Mouse (Mus musculus): Measurements from ENCODE around the gene Sfxn4. TPM values are rescaled to one million over a fixed set of nuclear protein-coding genes. Genes with fewer than 3 reads are reported as not detected.
"Not testable (repeated sequence)": the region's sequence is repeated elsewhere in the genome, so short reads cannot be mapped to it uniquely, and the experiment has no call there.

Gene Sfxn4
- total and polyA plus RNA-seq, 2 experiments: 0.11 to 0.55 TPM

DNA sequence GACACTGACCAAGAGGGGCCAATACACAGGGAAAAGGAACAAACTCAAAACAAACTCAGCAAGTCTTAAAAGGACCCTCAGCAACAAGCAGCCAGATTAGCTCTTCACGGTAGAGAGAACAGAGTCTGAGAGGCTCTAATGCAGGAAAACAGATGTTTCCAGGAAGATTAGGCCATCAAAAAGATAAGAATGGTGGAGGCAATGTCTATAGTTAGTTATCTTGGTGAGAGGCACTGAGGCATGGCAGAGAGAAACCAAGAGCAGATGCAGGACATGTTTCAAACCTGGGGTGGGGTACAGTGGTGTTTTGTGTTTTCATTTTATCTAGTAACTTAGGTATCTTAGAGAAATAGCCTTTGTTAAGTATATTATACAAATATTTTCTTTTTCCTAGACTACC, 11.0 kb upstream of the Sfxn4 start:
- H3K4me3 ChIP-seq (ENCODE audit: insufficient read depth, low read depth, low read length): no peak overlapping the region
- no peak for DNase-seq (ENCODE audit: extremely low read depth, low read depth, low spot score)
- TF ChIP-seq CTCF (IDR thresholded peaks at IDR 0.05; ENCODE audit: low read depth, low read length): no peak
- no peak for TF ChIP-seq POLR2A (IDR thresholded peaks at IDR 0.05; ENCODE audit: extremely low read depth, insufficient read depth, low read length)
- no peaks in the 10 kb centered on the region; the same call in 1 of the 2 replicates for H3K79me2 ChIP-seq (ENCODE audit: control insufficient read depth, insufficient read depth, low read length)
- H3K36me3 ChIP-seq (ENCODE audit: control insufficient read depth, insufficient read depth, low read length): peaks cover 41% of the 10 kb centered on the region
- WGBS: 52% methylated on average over 1 of the region's 1 CpGs
- H3K4me1 ChIP-seq (ENCODE audit: control insufficient read depth, insufficient read depth, low read length): peaks cover 7% of the 10 kb centered on the region
- H3K27me3 ChIP-seq (ENCODE audit: control insufficient read depth, insufficient read depth, low read length): no peaks in the 10 kb centered on the region
- no peak overlapping the region for H3K9ac ChIP-seq (ENCODE audit: low read depth, low read length)
- no peak overlapping the region for H3K27ac ChIP-seq (replicated peaks; ENCODE audit: insufficient read depth, low read depth, low read length)

DNA sequence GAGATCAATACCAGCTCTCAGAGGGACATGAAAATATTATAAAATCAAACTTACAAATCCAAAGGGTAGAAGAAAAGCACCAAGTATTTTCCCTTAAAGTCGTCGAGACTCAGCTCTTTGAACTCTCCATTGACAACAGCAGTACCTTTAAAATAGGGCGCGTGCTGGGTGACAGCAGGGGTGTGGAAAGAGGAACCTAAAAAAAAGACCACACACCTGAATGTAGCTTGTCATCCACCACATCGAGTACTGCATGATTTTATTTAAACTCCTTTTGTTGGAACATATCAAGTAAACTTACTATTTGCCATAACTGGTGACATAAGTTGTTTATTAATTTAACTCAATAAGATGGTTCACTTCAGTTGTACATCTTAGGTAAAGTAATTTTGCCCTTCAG, 10.1 kb upstream of the Sfxn4 start:
- H3K9ac ChIP-seq (ENCODE audit: low read depth, low read length): no peak overlapping the region
- no peak overlapping the region for H3K27ac ChIP-seq (replicated peaks; ENCODE audit: insufficient read depth, low read depth, low read length)
- no peaks in the 10 kb centered on the region for H3K27me3 ChIP-seq (ENCODE audit: control insufficient read depth, insufficient read depth, low read length)
- WGBS: 87% methylated on average over 5 of the region's 5 CpGs
- no peak overlapping the region for H3K4me3 ChIP-seq (ENCODE audit: insufficient read depth, low read depth, low read length)
- TF ChIP-seq POLR2A (IDR thresholded peaks at IDR 0.05; ENCODE audit: extremely low read depth, insufficient read depth, low read length) (no peak), CTCF (IDR thresholded peaks at IDR 0.05; ENCODE audit: low read depth, low read length) (no peak)
- no peaks in the 10 kb centered on the region; the same call in 1 of the 2 replicates for H3K79me2 ChIP-seq (ENCODE audit: control insufficient read depth, insufficient read depth, low read length)
- H3K4me1 ChIP-seq (ENCODE audit: control insufficient read depth, insufficient read depth, low read length): peaks cover 7% of the 10 kb centered on the region
- no peak for DNase-seq (ENCODE audit: extremely low read depth, low read depth, low spot score)
- H3K36me3 ChIP-seq (ENCODE audit: control insufficient read depth, insufficient read depth, low read length): peaks cover 45% of the 10 kb centered on the region

DNA sequence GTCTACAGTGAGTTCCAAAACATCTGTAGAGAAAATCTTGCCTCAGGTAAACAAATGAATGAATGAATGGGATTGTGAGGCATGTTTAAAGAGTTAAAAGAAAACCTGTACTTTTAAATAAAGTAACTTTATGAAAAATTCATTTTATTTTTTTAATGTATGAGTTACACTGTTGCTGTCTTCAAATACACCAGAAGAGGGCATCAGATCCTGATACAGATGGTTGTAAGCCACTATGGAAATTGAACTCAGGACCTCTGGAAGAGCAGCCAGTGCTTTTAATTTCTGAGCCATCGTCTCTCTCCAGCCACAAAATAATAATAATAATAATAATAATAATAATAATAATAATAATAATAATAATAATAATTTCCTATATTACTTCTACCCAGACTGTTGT, 9.2 kb upstream of the Sfxn4 start:
- no peak overlapping the region for H3K27ac ChIP-seq (replicated peaks; ENCODE audit: insufficient read depth, low read depth, low read length)
- TF ChIP-seq CTCF (IDR thresholded peaks at IDR 0.05; ENCODE audit: low read depth, low read length) (no peak), POLR2A (IDR thresholded peaks at IDR 0.05; ENCODE audit: extremely low read depth, insufficient read depth, low read length) (no peak)
- no peak overlapping the region for H3K9ac ChIP-seq (ENCODE audit: low read depth, low read length)
- 74% methylated on average over 1 of the region's 1 CpGs for WGBS
- peaks cover 7% of the 10 kb centered on the region for H3K4me1 ChIP-seq (ENCODE audit: control insufficient read depth, insufficient read depth, low read length)
- no peak overlapping the region for H3K4me3 ChIP-seq (ENCODE audit: insufficient read depth, low read depth, low read length)
- H3K36me3 ChIP-seq (ENCODE audit: control insufficient read depth, insufficient read depth, low read length): peaks cover 49% of the 10 kb centered on the region
- H3K79me2 ChIP-seq (ENCODE audit: control insufficient read depth, insufficient read depth, low read length): no peaks in the 10 kb centered on the region; the same call in 1 of the 2 replicates
- no peak for DNase-seq (ENCODE audit: extremely low read depth, low read depth, low spot score)
- H3K27me3 ChIP-seq (ENCODE audit: control insufficient read depth, insufficient read depth, low read length): no peaks in the 10 kb centered on the region

DNA sequence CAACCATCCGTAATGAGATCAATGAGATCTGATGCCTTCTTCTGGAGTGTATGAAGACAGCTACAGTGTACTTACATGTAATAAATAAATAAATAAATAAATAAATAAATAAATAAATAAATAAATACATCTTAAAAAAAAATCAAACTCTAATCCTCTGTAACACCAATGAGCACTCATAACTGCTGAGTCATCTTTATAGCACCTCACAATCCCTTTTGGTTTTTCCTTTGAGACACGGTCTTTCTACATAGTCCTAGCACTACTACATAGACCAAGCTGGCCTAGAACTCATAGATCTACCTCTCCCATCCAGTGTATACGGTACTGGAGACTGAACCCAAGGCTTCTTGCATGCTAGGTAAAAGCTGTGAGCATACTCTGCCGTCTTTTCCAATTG, 4.9 kb upstream of the Sfxn4 start:
- H3K9ac ChIP-seq (ENCODE audit: low read depth, low read length); H3K27me3 ChIP-seq (ENCODE audit: control insufficient read depth, insufficient read depth, low read length); DNase-seq (ENCODE audit: extremely low read depth, low read depth, low spot score); H3K79me2 ChIP-seq (ENCODE audit: control insufficient read depth, insufficient read depth, low read length); H3K4me1 ChIP-seq (ENCODE audit: control insufficient read depth, insufficient read depth, low read length); H3K27ac ChIP-seq (replicated peaks; ENCODE audit: insufficient read depth, low read depth, low read length); H3K4me3 ChIP-seq (ENCODE audit: insufficient read depth, low read depth, low read length): not testable (repeated sequence)
- 98% methylated on average over 4 of the region's 4 CpGs for WGBS
- peaks cover 49% of the 10 kb centered on the region for H3K36me3 ChIP-seq (ENCODE audit: control insufficient read depth, insufficient read depth, low read length)

DNA sequence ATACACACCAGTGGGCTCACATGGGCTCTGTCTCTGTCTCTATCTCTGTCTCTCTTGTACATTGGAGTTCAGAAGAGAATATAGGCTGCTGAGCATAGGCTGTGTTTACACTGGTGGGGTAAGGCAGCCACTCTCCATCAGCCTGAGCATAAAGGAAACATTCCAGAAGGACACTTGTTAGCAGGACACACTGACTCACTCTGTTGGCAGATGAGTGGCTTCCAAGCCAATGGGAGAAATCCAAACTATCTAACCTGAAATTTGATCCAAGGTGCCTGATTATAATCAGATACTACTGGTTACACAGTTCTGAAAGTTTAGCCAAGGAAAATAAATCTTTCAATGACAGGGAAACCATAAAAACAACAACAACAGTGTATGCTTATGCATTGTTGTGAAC, 15.5 kb downstream of the Sfxn4 start:
- TF ChIP-seq CTCF (IDR thresholded peaks at IDR 0.05; ENCODE audit: low read depth, low read length) (no peak), POLR2A (IDR thresholded peaks at IDR 0.05; ENCODE audit: extremely low read depth, insufficient read depth, low read length) (no peak)
- no peak overlapping the region for H3K27ac ChIP-seq (replicated peaks; ENCODE audit: insufficient read depth, low read depth, low read length)
- H3K79me2 ChIP-seq (ENCODE audit: control insufficient read depth, insufficient read depth, low read length): no peaks in the 10 kb centered on the region
- H3K27me3 ChIP-seq (ENCODE audit: control insufficient read depth, insufficient read depth, low read length): no peaks in the 10 kb centered on the region
- no peak overlapping the region for H3K4me3 ChIP-seq (ENCODE audit: insufficient read depth, low read depth, low read length)
- DNase-seq (ENCODE audit: extremely low read depth, low read depth, low spot score): no peak
- H3K4me1 ChIP-seq (ENCODE audit: control insufficient read depth, insufficient read depth, low read length): no peaks in the 10 kb centered on the region
- H3K9ac ChIP-seq (ENCODE audit: low read depth, low read length): no peak overlapping the region
- H3K36me3 ChIP-seq (ENCODE audit: control insufficient read depth, insufficient read depth, low read length): no peaks in the 10 kb centered on the region

DNA sequence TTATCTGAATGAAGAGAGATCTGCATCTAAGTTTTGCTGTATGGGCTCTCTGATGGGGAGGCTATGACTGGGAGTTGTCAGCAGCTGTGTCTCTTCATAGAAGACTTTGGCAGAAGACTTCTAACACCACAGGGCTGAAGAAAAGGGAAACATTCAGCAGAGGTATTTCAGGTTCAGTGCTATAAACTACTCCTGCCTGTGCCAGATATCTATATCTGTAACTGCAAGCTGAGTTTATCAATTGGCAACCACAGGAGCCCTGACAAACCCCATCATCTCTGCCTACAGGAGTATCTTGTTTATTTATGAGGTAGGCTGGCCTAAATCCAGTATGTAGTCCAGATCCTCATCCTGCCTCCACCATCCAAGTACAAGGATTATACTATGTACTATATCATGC, 18.0 kb downstream of the Sfxn4 start:
- Histone ChIP-seq H3K27me3 (ENCODE audit: control insufficient read depth, insufficient read depth, low read length) (no peaks in the 10 kb centered on the region), H3K27ac (replicated peaks; ENCODE audit: insufficient read depth, low read depth, low read length) (no peak overlapping the region), H3K9ac (ENCODE audit: low read depth, low read length) (no peak overlapping the region), H3K4me3 (ENCODE audit: insufficient read depth, low read depth, low read length) (no peak overlapping the region), H3K36me3 (ENCODE audit: control insufficient read depth, insufficient read depth, low read length) (peaks cover 7% of the 10 kb centered on the region; the same call in 1 of the 2 replicates), H3K79me2 (ENCODE audit: control insufficient read depth, insufficient read depth, low read length) (no peaks in the 10 kb centered on the region), H3K4me1 (ENCODE audit: control insufficient read depth, insufficient read depth, low read length) (no peaks in the 10 kb centered on the region)
- TF ChIP-seq POLR2A (IDR thresholded peaks at IDR 0.05; ENCODE audit: extremely low read depth, insufficient read depth, low read length) (no peak), CTCF (IDR thresholded peaks at IDR 0.05; ENCODE audit: low read depth, low read length) (no peak)
- no peak for DNase-seq (ENCODE audit: extremely low read depth, low read depth, low spot score)

Measured in liver, adult 2 months (tissue).